Mouse (Mus musculus): ENCODE data around the gene Ceacam14.

Gene Ceacam14

GRCm38 (mm10) chr7:17812333-17812732 is at the start of gene Ceacam14:
TSS of gene Ceacam14 (plus strand) at chr7:17812633.
- no peak for DNase-seq
